Mouse (Mus musculus) large intestine, adult 2 months (tissue): Measurements from ENCODE around the gene Gm10031. TPM values are rescaled to one million over a fixed set of nuclear protein-coding genes. Genes with fewer than 3 reads are reported as not detected.
"Not testable (repeated sequence)": the region's sequence is repeated elsewhere in the genome, so short reads cannot be mapped to it uniquely, and the experiment has no call there.

Experiments used
- DNase-seq: peaks from one replicate; pipeline ENCODE4 v3.0.0-alpha.2; 2012; ENCODE audit warnings: low read depth, low spot score
- WGBS: fragments of 180-500 bp; shearing (Covaris S2); methylation state at CpG from one replicate; pipeline ENCODE4 v1.1.7; 2018; 5-methylcytosine and 5-hydroxymethylcytosine counted together
- polyA plus RNA-seq: library from polyadenylated mRNA; depleted of rRNA; stranded (reverse); fragments of >200 nt; gene quantifications from 2 replicates; pipeline ENCODE4 v1.2.3, GENCODE M21; 2012; rRNA removed

Gene Gm10031
- 12.6 and 22.1 TPM in 2 replicates for polyA plus RNA-seq

DNA sequence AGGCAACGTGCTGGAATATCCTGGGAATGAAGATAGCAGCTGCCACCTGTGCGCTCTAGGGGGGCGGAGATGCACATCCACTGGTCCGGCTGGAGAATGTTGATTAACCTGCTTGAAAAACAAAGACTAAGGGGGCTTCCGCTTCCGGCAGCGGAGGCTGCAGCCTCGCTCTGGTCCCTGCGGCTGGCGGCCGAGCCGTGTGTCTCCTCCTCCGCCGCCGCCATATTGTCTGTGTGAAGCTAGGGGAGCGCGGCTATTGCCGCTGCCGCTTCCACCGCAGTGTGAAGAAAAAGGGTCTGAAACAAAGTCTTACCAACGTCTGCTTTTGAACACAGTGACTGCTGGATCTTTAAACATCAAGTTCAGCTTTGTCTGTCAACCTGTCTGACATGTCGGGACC, at the start of gene Gm10031:
Gene Gm10031, plus strand, starts transcription at position 171 of the 400 bp plus-strand sequence.
- not testable (repeated sequence) for DNase-seq
- 93% methylated on average over 22 of the region's 22 CpGs for WGBS

DNA sequence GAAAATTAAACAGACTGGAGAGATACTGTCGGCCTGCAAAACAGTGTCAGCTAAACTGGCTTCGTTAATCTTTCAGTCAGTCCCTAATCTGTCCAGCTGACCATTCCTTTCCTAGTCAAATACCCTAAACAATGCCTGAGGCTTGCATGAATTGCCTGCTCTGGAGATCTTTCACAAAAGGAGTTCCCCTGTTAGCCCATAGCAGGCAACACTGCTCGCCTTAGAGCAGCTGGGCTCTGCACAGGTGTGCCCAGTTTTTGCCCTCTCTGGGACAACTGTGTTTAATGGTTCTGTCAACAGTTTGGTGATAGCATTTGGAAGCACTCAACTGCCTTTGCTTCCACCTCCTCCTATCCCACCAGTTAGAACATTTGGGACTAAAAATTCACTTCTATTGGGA, 49.0 kb upstream of the Gm10031 start:
- DNase-seq, result no peak
- WGBS, result 60% methylated on average over 3 of the region's 3 CpGs

DNA sequence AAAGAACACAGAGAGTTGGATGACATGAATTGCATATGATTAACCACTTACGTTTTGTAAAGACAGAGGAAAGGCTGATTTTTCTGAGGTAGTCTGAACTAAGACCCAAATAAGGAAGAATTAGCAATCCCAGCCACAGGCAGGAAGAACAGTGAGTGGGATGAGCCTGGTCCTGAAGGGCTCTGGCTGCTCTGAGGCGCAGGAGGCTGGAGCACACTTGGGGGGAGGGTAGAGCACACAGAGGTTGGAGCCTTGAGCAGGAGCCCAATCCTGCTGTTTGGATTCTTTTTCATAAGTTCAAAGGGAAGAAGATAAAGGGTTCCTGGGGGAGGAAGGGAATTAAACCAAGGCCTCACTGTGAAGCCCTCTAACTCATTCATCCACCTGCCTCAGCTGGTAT, 47.8 kb upstream of the Gm10031 start:
- WGBS, result 85% methylated on average over 2 of the region's 2 CpGs
- no peak for DNase-seq

DNA sequence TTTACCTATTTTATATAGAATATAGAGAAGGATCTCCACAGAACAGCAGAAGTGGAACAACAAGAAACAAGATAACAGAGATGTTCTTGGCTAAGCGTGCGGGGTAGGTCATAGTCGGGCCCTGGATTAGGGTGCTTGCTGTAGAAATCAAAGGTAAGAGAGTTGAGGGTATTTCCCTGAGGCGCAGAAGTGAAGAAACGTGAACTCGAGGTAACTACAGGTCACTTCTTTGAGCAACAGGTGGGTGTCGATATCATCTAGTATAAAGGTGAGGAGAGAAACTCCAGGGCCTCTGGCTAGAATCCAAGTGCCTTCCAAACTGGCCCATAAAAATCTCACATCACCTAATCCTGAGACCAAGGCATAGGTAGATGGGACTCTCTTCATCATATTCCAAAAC, 47.3 kb upstream of the Gm10031 start:
- WGBS, result 34% methylated on average over 7 of the region's 7 CpGs
- no peak for DNase-seq

DNA sequence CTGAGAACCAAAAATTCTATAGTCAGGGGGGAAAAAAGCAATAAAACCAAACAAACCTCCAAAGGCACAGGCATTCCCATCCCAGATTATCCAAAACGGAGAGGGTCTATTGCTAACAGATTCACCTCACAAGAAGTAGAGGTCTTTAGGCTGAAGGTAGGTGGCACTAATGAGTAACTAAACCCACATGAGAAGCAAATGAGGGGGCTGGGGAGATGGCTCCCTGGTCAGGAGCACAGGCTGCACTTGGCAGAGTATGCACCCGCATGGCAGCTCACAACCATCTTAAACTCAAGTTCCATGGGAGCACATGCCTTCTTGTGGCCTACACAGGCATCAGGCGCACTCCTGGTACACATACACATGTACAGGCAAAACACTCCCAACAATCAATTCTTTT, 42.0 kb upstream of the Gm10031 start:
- WGBS, result 95% methylated on average over 3 of the region's 3 CpGs
- DNase-seq, result no peak

DNA sequence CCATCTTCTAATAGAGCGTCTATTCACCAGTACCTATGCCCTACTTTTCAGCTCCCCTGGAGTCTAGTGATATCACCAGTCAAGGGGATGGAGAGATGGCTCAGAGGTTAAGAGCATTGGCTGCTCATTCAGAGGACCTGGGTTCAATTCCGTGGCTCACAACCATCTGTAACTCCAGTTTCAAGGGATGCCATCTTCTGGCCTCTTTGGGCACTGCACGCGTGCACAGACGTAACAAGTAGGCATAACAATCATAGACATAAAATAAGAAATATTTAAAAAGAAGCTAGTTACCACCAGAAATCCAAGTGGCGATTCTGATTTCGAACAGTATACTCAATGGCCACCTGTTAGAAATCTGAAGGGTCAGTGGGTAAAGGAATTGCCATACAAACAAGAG, 36.3 kb upstream of the Gm10031 start:
- WGBS, result 96% methylated on average over 7 of the region's 7 CpGs
- no peak for DNase-seq

DNA sequence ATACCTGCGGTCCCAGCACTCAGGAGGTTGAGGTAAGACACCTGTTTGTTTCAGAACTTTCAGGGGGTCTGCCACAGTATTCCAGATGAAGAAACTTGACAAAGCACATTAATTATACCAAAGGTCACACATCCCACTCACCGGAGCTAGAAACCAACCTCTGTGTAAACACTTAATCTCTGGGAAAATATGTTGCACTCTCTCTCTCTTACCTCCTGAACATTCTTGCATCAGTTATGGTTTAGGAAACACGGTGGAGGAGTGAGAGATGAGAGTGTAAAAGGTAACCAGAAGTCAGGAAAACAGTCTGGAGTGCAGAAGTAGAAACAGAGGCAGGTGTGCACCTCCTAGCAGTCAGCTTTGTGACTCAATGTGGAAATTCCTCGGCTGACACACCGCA, 35.8 kb upstream of the Gm10031 start:
- WGBS, result 63% methylated on average over 5 of the region's 5 CpGs
- DNase-seq, result no peak

DNA sequence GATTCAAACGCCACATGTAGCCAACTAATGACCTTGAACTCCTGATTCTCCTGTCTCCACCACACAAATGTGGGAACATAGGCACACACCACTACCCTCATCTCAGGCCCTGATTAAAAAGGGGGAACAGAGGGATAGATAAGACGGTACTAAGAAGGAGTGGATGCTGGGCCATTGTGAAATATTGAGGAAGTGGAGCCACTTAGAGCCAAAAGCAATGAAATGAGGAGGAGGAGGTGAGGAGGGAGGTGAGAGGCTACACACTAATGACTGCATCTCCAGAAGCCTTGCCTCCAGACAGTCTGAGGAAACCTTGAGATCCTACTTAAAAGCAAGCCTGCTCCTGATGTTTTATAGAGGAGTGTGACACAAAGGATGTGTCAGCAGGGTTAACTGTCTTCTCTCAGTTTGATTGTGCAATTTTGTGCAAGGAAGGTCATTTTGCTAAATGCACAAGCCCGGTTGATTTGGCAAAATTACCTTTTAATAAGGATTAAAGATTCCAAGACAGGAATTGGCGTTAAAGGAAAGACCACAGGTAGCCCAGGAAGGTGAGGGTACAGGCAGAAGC, 32.5 kb upstream of the Gm10031 start:
- 66% methylated on average over 4 of the region's 4 CpGs for WGBS
- DNase-seq, result no peak

DNA sequence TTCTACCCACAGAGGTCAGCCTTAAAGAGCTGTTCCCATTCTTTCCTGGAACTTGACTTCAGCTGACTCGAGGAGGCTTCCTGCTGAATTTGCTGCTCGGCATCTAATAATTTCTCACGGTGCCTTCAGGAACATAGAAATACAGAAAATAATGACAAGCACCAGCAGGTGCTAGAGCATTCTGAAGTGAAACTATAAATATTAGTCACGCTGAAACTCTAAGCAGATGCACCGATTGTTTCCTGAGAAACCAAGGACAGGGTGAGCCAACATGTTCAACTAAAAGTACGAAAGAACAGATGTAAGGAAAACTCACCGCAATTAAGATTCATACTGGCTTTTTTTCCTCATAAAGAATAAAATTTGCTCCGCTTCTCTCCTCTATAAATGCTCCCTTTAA, 28.8 kb upstream of the Gm10031 start:
- WGBS, result 82% methylated on average over 8 of the region's 8 CpGs
- DNase-seq, result no peak

DNA sequence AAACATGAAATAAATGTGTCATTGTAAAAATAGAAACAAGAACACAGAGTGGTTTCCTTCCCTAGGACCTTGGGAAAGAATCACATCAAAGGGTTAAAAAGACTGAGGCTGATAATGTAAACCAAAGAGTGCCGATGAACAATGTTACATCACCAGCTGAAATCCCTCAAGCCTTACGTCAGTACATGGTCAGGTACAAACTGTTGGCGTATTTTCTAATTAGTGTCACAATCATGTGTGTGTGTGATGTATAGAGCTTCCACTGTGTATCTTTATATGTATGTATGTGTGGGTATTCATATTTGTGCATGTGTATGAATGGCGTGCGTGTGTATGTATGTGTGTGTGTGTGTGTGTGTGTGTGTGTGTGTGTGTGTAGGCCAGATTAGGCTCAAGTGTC, 26.9 kb upstream of the Gm10031 start:
- 73% methylated on average over 5 of the region's 5 CpGs for WGBS
- DNase-seq, result no peak

DNA sequence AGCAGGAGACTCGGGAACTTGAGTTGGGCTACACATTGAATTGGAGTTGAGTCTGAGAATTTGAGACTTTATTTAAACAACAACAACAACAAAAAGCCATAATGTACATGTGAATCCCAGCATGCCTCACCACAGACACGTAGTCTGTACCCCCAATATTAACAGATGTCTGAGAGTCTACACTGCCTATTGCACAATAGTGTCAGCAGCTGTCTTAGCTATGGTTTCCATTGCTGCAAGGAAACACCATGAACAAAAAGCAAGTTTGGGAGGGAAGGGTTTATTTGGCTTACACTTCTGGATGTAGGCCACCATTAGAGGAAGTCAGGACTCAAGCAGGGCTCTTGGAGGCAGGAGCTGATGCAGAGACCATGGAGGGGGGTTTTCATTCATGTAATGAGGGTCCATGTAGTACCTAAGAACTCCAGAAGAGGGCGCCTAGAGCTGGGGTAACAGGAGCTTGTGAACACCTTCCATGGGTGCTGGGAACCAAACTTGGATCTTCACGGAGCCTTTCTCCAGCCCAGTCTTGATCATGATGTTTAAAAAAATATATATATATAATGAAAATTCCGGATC, 18.8 kb upstream of the Gm10031 start:
- no peak for DNase-seq
- WGBS, result 83% methylated on average over 5 of the region's 5 CpGs

DNA sequence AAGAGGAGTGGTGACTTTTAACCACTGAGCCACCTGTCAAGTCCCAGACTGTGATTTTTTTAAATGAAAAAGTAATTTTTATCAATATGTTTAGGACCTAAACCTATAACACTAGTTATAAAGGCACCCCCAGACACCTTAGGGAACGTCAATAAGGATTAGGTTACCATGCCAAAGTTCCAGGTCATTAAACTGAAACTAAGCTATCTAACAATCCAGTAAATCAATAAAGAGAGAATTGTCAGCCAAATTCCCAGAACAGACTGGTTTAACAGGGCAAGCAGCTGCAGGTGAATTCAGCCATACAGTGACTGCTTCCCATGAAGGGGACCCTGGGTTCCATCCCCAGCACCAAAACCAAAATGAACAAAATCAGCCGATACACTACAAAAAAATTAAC, 17.9 kb upstream of the Gm10031 start:
- WGBS, result 48% methylated on average over 2 of the region's 2 CpGs
- peak; percentile 36 for DNase-seq

DNA sequence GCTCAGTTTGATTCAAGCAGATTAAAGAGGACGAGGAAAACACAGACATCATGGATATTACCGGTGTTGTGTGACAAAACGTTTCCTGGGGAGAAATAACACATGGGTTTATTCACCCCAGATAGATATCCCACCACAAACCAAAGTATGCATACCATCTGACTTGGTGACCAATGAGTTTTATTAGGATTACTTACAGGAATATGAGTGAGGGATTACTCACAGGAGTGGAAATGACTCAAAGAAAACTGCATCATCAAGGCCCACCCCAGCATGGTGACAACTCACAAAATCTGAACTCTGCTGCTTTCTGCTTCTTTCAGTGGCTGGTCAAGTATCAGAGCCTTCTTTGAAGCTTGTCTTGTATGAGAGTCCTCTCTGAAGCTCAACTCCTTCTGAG, 16.1 kb upstream of the Gm10031 start:
- no peak for DNase-seq
- WGBS, result 89% methylated on average over 3 of the region's 3 CpGs

DNA sequence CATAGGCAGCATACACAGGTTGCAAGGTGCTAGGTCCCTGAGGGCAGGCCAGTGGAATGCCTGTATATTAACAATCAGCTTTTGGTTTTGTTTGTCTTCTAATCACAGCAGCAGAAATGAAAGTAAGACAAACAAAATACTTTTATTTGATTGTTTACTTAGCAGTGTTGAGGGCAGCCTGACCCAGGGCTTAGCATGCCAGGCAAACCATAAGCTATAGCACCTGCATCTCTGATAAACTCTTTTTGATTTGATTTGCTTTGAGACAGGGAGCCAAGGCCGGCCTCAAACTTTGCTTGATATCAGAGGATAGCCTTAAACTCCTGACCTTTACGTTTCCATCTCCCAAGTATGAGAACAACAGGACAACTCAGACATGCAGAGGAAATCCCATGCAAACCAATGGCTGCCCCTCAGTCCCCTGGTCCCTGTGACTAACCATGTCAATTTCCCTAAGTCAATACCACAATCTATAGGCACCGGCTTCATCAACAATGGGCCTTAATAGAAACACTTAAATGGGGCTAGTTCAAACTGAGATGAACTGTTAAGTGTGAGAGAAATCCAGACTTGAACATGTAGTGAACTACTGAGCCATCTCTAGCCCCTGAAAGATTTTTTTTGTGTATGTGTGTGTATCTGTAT, 3.6 kb upstream of the Gm10031 start:
- DNase-seq, result no peak
- WGBS, result 57% methylated on average over 3 of the region's 3 CpGs

DNA sequence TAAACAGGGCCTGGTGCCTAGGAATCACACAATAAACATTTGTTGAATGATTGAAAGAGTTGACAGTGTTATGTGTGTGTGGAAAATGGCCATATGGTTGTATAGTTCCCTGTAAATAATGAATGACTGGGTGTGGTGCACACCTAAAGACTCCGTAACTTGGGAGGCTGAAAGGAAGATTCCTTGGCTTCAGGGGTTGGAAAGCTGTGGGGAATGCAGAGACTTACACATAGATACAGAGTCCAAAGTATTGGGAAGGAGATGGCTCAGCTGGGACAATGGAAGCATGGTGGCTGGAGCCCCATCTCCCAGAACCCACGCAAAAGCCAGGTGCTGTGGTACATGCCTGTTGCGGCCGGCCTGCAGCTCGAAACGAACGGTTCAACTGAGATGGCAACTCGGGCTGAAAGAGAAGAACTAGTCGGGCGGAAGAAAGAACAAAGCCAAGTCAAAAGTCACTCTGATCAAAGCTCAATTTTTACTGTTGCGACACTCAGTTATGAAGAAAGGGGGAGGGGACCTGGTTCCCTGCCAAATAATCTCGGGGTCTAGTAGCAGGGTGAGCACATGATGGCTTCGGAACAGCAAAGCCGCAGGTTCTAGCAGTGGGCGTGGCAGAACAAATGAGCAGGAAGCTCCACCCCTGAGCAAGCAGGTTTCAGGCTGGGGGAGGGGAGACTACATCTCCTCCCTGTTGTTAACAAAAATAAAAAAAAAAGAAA, 1.9 kb upstream of the Gm10031 start:
- WGBS, result 25% methylated on average over 15 of the region's 15 CpGs
- DNase-seq, result peak; percentile 37

DNA sequence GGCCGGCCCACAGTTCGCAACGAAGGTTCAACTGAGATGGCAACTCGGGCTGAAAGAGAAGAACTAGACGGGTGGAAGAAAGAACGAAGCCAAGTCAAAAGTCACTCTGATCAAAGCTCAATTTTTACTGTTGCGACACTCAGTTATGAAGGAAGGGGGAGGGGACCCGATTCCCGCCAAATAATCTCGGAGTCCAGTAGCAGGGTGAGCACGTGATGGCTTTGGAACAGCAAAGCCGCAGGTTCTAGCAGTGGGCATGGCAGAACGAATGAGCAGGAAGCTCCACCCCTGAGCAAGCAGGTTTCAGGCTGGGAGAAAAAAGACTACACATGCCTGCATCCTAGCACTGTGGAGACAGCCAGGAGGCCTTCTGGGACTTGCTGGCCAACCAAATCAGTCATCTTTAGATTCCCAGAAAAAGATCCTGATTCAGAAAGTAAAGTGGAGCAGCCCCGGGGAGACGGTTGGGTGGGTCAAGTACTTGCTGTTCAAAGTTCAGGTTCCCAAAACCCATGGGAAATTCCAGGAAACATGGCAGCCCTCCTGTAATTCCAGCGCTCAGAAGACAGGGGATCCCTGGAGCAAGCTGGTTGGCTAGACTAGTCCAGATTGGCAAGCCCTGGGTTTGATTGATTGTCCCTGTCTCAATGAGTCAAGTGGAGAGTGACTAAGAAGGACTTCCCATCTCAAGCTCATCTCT, 8.8 kb downstream of the Gm10031 start:
- not testable (repeated sequence) for DNase-seq
- WGBS, result 80% methylated on average over 16 of the region's 16 CpGs

DNA sequence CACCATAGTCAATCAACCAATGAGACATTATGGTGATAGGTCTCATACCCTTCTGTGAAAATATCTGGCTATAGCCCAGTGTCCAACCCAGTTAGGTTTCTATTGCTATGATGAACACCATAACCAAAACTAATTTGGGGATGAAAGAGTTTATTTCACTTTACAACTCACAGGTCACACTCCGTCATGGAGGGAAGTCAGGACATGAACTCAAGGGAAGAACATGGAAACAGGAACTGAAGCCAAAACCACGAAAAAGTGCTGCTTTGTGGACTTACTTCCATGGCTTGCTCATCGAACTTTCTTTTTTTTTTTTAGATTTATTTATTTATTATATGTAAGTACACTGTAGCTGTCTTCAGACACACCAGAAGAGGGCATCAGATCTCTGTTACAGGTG, 9.7 kb downstream of the Gm10031 start:
- 79% methylated on average over 3 of the region's 3 CpGs for WGBS
- no peak for DNase-seq

DNA sequence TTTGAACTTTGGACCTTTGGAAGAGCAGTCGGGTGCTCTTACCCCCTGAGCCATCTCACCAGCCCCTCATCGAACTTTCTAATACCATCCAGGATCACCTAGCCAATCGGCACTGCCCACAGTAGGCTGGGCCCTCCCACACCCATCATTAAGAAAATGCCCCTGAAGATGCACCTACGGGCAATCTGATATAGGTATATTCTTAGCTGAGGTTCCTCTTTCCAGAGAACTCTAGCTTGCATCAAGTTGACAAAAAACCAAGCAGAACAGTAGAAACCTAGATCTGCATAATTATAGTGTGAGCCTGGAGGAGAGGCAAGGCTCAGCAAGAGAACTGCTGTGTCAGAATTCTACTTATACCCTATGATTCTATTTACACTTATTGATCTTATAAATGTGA, 10.1 kb downstream of the Gm10031 start:
- DNase-seq, result no peak
- 84% methylated on average over 4 of the region's 4 CpGs for WGBS

DNA sequence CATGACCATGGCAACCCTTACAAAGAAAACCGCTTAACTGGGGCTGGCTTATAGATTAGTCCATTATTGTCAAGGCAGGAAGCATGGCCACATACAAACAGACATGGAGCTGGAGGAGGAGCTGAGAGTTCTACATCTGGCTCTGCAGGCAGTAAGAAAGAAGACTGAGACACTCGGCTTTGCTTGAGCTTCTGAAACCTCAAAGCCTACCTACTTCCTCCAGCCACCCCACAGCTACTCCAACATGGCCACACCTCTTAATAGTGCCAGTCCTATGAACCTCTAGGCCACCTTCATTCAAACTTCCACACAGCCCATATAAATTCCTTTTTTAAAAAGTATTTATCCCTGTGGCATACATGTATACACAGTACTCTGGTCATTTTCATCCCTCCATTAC, 13.2 kb downstream of the Gm10031 start:
- 67% methylated on average over 2 of the region's 2 CpGs for WGBS
- DNase-seq, result no peak

DNA sequence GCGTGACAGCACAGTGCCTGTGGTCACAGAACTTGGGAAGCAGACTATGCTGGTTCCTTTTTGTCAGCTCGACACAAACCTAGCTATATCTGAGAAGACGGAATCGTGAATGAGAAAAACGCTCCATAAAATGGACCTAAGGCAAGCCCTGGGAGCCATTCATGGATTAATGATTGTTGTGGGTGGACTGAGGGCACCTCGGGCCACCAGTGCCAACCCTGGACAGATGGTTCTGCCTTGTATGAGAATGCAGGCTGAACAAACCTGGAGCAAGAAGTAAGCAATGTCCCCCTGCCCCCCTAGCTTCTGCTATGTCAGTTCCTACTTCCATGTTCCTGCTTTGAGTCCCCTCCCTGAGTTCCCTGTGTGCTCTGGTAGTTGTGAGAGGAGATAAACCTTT, 13.9 kb downstream of the Gm10031 start:
- 78% methylated on average over 6 of the region's 6 CpGs for WGBS
- no peak for DNase-seq
